Mouse (Mus musculus) right cerebral cortex, postnatal 4 days (tissue): Measurements from ENCODE around the gene Soga1.

ENCODE experiments used
- DNase-seq: peaks from one replicate; pipeline ENCODE4 v3.0.0-alpha.2; 2022

Gene Soga1

DNA sequence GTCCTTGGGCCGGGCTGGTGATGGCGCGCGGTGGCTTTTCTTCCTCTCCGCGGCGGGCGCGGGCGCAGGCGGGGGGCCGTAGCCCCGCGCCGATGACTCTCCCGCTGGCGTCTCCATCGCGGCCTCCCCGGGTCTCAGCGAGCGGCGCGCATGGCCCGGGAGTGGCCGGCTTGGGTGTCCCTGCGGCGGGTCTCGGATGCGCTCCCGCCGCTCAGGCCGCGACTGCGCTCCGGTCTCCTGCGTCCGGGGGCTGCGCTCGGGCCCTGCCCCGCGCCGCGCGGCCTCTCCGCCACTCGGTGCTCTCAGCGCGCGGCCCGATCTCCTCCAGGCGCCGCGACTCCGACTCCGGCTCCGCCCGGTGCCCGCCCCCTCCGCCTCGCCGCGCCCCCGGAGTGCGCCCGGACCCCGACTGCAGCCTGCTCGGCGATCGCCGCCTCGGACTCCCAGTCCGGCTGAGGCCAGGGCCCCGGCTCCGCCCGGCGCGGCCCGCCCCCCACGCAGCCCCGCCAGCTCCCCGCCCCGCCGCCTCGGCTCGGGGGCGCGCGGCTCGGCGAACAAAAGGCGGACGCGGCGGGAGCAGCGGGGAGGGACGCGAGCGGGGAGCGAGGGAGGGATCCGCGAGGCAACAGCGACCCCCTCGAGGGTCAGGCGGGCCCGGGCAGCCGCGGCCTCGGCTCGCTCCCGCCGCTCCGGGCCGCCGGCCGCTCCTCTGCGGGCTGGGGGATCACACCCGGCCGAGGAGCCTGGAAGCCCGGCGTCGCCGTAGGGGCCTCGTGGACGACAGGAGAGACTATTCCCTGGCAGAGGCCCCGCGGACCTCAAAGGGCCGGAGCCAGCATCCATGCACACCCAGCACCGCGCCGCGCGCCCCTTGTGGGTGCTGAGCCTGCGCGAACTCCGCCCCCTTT, at the start of gene Soga1:
Gene Soga1, minus strand, starts transcription at position 462 of the 908 bp plus-strand sequence.
- DNase-seq, result peak; percentile 82

DNA sequence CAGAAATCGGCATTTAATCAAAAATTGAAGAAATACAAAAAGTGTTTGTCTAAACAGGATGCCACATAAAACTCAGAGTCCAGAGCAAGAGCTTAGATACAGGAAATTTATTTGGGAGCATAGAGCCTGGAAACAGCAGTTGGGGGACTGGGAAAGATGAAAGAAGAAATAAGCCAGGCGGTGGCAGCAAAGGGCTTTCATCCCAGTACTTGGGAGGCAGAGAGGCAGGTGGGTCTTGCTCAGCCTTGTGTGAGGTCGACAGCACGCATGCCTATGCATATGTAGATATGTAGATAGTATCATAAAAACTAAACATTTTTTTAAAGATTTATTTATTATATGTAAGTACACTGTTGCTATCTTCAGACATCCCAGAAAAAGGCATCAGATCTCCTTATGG, 49.0 kb upstream of the Soga1 start:
- DNase-seq, result peak; percentile 13

DNA sequence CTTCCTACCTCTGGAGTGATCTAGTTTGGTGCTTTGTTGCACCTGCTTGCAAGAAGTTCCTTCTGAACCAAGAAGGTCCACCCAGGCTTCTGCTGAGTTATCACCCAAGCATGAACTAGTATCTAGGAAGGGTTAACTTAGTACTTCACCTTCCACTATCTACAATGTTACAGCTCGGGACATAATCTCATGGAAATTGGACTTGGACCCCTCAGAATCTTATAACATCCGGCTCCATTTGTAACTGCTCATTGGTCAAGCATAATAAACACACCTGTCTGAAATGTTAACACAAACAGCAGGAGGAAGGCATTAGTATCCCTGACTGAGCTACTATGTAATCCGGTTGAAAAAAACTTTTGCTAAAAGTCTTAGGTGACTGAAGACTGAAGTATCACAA, 48.3 kb upstream of the Soga1 start:
- no peak for DNase-seq

GRCm38 (mm10) chr2:157125246-157125645, 46.2 kb upstream of the Soga1 start:
- DNase-seq, result no peak

- DNase-seq, result no peak
These were observed 42.7 kb upstream of the Soga1 start for GRCm38 (mm10) chr2:157121766-157122165.

DNA sequence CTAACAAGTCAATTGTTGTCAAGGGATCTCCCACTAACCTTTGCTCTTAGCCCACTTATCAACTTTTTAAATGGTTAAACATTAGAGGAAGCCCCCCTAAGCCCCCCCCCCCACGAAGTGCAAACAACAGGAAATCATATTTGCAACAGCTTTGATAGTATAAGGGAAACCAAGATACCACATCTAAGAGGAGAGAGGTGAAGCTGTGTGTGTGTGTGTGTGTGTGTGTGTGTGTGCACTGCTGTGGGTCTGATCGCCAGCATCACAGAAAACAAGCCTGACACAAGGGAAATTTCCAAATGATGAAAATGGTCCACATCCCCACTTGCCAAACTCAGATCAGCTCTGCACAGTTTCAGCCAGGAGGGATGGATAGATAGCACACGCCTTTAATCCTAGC, 40.0 kb upstream of the Soga1 start:
- DNase-seq, result no peak

DNA sequence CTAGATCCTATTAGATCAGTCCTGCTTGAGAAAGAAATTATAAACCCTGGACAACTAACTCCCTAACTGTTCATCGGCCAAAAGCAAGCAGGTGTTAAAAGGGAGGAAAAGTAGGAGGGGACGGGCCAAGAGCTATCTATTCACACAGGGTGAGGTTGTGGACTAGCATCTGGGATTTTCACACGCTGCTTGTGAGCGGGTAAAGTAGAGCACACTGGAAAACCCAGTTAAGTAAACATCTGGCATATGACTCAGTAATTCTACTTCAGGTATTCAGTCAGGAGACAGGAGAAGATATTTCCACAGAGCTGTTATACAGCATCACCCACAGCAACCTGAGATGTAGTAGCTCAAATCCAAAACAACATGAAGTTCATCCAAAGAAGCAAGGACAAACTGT, 39.5 kb upstream of the Soga1 start:
- no peak for DNase-seq

GRCm38 (mm10) chr2:157116964-157117363, 37.9 kb upstream of the Soga1 start:
- DNase-seq, result no peak

GRCm38 (mm10) chr2:157108236-157108635, 29.2 kb upstream of the Soga1 start:
- DNase-seq, result no peak

- no peak for DNase-seq
These were observed 25.4 kb upstream of the Soga1 start for GRCm38 (mm10) chr2:157104454-157104853.

DNA sequence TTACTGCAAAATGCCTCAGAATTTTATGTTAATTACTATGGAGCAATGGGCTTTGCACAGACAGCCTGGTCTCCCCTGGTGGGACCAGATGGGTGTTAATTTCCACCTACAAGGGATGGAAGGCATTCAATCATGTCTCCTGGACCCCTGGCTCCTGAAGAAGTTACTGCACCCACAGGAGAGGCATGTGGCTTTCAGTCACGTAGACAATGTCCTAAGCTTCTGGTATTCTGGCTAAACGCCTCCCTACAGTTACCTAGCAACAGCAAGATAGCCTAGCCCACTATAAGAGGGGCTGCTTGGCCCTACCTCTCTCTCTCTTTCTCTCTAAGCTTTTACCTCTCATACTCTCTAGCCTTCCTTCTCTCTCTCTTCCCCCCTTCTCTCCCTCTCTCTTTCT, 23.2 kb upstream of the Soga1 start:
- no peak for DNase-seq

DNA sequence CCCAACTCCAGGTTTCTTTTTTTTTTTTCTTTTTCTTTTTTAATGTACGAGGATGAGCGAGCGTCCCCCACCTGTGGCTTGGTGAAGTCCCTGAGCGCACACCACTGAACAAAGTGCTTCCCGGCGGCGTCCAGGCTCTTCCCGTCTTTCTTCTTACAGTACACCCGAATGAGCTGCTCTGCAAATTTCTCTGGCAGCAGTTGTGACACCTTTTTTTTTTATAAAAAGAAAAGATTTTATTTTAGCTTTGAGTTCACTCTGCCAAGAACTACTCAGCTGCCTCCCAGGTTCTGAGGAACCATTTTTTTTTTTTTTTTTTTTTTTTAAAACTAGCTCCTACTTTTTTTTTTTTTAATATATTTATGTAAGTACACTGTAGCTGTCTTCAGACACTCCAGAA, 22.6 kb upstream of the Soga1 start:
- DNase-seq, result no peak

GRCm38 (mm10) chr2:157100319-157100605, 21.2 kb upstream of the Soga1 start:
- no peak for DNase-seq

DNA sequence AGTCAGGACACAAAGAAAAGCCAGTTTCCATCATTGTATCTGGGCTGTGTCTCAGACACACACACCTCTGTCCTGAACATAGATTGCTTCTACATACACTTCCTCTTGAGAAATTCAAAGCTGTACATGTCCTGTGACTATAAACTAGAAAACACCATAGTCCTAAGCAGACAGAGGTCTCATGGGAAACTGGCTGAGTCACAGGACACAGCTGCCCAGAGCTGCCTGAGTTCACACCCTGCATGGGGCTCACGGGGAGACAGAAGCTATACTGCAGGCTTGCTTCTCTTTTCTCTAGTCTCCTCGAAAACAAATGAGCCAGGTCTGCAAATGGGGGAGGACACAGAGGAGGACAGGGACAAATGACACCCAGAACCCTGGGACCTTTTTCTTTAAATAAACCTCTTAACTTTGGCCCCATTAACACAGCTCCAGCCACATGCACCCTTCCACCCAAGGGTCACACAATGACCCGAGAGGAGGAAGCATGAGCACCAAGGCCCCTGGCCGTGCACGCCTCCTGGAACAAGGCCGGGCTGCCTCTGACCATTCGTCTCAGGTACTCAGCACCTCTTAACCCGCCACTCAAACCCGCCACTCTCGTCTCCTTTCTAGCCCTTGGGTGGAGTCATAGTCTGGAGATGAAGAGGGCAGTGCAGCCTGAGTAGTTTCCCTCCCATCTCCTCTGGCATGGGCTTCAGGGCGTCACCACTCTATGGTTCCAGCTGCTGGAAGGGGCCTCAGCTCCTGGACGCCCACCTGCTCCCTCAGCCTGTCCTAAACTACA, 20.7 kb upstream of the Soga1 start:
- no peak for DNase-seq

DNA sequence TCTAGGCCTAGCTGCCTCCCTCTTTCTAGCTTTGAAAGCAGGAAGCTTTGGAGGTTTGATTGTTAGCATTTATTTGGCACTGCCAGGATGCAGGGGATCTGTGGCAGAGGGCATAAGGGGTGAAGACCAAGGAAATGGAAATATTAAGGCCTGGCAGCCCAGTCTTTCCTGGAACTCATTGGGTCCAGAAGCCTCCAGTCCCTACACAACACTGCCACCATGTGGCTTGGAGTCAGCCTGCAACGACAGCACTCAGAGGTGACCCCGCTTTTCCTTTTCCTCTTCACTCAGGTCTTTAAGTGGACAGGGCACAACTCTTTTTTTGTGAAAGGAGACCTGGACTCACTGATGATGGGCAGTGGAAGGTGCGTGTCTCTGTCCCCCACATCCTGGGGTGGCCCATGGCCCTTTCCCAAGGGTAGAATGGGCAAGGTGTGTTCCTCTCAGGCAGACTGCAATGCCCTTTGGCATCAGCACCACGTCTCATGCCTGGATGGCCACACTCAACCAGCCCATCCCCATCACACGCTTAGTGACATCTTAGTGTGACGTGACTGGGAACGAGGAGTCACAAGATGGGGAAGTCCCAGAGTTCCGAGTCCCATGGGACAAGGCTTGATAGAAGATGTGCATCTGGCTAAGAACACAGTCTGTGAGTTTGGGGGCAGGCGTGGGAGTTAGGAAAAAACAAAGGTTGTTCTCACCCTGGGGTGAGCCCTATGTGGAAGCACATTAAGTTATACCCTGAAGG, 16.1 kb upstream of the Soga1 start:
- DNase-seq, result peak; percentile 79

DNA sequence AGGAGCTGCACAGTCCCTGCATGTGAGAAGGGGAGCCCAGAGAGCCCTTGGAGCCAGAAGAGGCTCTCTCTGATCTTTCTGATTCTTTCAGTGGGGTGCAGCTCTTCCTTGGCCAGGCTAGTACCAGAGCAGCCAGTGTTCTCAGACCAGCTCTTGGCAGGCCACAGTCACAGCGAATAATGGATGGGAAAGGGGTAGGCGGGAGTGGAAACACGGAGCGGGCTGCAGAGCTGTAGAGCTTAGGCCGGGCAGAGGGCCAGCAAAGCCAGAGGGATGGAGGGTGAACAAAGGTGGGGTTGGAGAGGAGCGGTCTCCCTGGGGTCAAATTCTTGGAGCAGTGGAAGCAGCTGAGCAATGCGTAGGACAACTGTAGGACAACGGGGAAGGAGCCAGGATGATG, 13.0 kb upstream of the Soga1 start:
- DNase-seq, result peak; percentile 61

DNA sequence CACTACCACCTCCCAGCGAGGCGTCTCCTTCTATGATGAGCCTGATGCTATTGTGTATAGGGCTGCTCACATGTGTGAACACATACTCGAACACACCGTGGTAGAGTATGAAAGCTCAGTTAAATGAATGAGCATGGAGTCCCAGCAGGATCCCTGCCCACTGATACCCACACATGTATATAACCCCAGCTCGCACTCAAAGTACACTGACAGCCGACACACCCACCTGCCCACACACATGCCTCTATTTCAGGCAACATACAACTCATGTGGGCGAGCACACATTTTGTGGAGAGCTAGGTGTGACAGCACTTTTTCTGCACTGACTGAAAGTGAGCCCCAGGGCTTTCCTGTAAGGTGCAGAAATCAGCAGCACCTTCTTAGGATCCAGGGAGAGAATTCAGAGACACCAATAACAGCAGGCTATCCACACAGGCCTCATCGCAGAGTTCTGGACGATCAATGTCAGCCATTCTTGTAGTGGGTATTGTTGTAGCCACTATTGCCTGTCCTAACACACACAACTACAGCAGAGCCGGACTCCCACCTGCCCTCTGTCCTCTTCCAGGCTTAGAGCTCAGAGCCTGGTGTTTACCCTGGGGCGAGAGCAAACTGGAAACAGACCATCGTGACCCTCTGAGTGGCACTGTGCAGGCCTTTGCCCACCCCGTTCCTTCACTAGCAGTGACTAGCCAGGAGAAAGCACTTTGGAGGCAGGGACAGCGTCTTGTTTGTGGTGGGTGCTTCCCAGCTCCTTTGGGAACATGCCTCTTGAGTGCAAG, 8.7 kb upstream of the Soga1 start:
- no peak for DNase-seq

GRCm38 (mm10) chr2:157086796-157087195, 7.7 kb upstream of the Soga1 start, which contains the start of gene Tldc2:
Gene Tldc2 (plus strand): TSS chr2:157087055.
- DNase-seq, result no peak

GRCm38 (mm10) chr2:157084831-157085585, 6.0 kb upstream of the Soga1 start:
- no peak for DNase-seq

DNA sequence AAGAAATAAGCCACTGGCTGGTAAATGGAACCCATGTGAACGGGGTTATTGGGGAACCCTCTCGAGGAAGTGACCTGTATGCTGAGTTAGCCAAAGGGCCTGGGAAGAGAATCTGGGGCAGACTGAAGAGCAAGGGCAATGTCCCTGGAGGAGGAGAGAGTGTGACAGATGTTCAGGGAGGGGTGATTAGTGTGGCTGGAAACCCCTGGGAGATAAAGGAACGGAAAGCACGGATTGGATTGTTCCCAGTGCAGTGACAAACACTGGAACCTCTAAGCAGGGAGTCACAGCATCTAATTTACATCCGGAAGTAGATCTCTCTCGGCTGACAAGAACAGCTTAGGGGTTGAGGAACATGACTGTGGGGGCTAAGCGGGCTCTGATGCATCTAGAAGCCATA, 2.9 kb upstream of the Soga1 start:
- no peak for DNase-seq

DNA sequence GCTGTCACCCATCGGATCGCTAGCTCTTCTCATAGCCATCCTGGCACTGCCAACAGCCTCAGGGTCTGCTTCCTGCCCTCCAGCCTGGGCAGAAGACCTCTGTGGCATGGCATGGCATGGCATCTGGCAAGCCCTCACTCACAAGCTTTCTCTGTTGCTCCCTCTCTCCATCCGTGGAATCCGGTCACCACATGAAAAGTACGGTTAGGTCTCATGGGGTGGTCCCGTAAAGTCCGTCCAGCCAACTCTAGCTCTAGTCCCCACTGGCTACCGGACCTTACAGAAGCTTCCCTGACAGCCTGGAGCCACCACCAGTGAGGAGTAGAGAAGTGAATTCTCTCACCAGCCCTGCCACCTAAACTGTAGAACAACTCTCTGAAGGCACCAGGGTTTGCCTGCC, 2.3 kb upstream of the Soga1 start:
- no peak for DNase-seq

DNA sequence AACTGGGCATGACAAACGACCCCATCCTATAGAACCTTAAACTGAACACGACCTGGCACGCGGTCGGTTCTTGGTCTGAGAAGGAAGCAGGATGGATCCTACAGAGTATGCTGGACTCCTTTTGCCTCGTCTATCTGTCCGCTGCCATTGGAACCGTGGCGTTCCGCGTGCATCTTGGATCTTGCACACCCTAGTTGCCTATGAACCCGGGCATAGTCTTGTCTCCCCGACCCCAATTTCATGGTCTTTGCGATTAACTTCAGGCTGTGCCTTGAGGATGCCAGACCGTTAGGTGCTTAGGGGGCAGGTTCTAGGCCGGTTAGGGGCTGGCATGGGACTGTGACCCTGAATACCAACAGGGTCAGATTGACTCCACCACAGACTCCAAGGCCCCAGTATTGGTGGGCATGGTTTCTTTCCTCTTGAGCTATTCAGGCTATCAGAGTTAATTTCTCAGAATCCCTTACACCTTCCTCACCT, 687 bp upstream of the Soga1 start:
- DNase-seq, result no peak
